24 mouse cellular contexts compared by ENCODE assay signal in the genomic region with DNA sequence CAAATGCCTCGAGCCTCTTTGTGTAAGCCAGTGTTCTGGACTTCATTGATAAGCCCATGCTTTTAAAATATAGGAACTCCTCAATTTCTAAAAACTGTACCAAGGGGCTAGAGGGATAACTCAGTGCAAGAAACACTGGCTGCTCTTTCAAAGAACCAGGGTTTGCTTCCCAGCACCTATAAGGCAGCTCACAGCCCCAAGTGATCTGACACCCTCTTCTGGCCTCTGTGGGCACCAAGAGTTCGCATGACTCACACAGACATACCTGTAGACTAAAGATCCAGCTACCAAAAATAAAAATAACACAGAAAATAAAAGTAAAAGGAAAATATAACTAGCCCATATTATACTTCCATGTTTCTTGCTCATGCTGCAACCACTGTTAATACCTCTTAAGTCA. TPM values are rescaled to one million over a fixed set of nuclear protein-coding genes. Genes with fewer than 3 reads are reported as not detected.
DNase-seq lines count a peak whose midpoint lies in the region; ATAC-seq and TF ChIP-seq lines count a peak whose summit lies in the region.
"Had no signal": no experiment of that assay in that cellular context is flagged by ENCODE, and none has a peak within 500 bp of the region (broad histone marks: within the 10 kb centered on the region; RNA-seq: fewer than 3 reads in every experiment).

No protein-coding gene starts in this region.

- no peak overlapping the region for H3K27ac ChIP-seq in intestine, embryonic 14.5 days (ENCODE audit: low read depth)
- H3K27ac ChIP-seq in intestine, postnatal 0 days (ENCODE audit: low read depth, low read length): no peak overlapping the region
- H3K27ac ChIP-seq in heart, embryonic 11.5 days (ENCODE audit: low read depth, low read length): no peak overlapping the region
- H3K27ac ChIP-seq: embryonic facial prominence, embryonic 12.5 days; embryonic facial prominence, embryonic 15.5 days; heart, embryonic 13.5 days; hindbrain, embryonic 14.5 days had no signal

- H3K36me3 ChIP-seq in intestine, embryonic 14.5 days (ENCODE audit: control insufficient read depth, insufficient read depth, low read length): no peaks in the 10 kb centered on the region
- no peaks in the 10 kb centered on the region for H3K36me3 ChIP-seq in intestine, postnatal 0 days (ENCODE audit: control insufficient read depth, insufficient read depth)
- no peaks in the 10 kb centered on the region for H3K36me3 ChIP-seq in heart, embryonic 11.5 days (ENCODE audit: control insufficient read depth, insufficient read depth, low read length)
- H3K36me3 ChIP-seq: embryonic facial prominence, embryonic 12.5 days; embryonic facial prominence, embryonic 15.5 days; heart, embryonic 13.5 days had no signal

- no peaks in the 10 kb centered on the region for H3K27me3 ChIP-seq in intestine, embryonic 14.5 days (replicated peaks; ENCODE audit: control insufficient read depth, insufficient read depth, low read length)
- no peaks in the 10 kb centered on the region for H3K27me3 ChIP-seq in intestine, postnatal 0 days (replicated peaks; ENCODE audit: control insufficient read depth, insufficient read depth, low read length)
- H3K27me3 ChIP-seq in heart, embryonic 11.5 days (ENCODE audit: control insufficient read depth, insufficient read depth, low read length): no peaks in the 10 kb centered on the region
- H3K27me3 ChIP-seq: embryonic facial prominence, embryonic 12.5 days; embryonic facial prominence, embryonic 15.5 days; heart, embryonic 13.5 days had no signal

- no peak overlapping the region for H3K9ac ChIP-seq in intestine, embryonic 14.5 days (ENCODE audit: low read length)
- no peak overlapping the region for H3K9ac ChIP-seq in intestine, postnatal 0 days (ENCODE audit: low read depth, low read length)
- H3K9ac ChIP-seq in heart, embryonic 11.5 days (ENCODE audit: low read depth, low read length): no peak overlapping the region
- H3K9ac ChIP-seq: embryonic facial prominence, embryonic 12.5 days; embryonic facial prominence, embryonic 15.5 days; forebrain, postnatal 0 days; heart, embryonic 13.5 days; hindbrain, embryonic 14.5 days had no signal

- TF ChIP-seq CTCF in intestine, postnatal 0 days (IDR thresholded peaks at IDR 0.05; ENCODE audit: low read depth): no peak

- WGBS in intestine, embryonic 14.5 days: 80% methylated on average over 2 of the region's 2 CpGs
- 76% methylated on average over 2 of the region's 2 CpGs for WGBS in intestine, postnatal 0 days
- 77% methylated on average over 2 of the region's 2 CpGs for WGBS in heart, embryonic 11.5 days (ENCODE audit: insufficient replicate concordance)

- no peaks in the 10 kb centered on the region for H3K4me1 ChIP-seq in intestine, embryonic 14.5 days (replicated peaks; ENCODE audit: control insufficient read depth, insufficient read depth, low read length)
- no peaks in the 10 kb centered on the region for H3K4me1 ChIP-seq in intestine, postnatal 0 days (replicated peaks; ENCODE audit: control insufficient read depth, insufficient read depth, low read length)
- no peaks in the 10 kb centered on the region for H3K4me1 ChIP-seq in heart, embryonic 11.5 days (ENCODE audit: control insufficient read depth, insufficient read depth, low read length)
- H3K4me1 ChIP-seq: embryonic facial prominence, embryonic 15.5 days; heart, embryonic 13.5 days had no signal

- H3K4me3 ChIP-seq in intestine, embryonic 14.5 days (ENCODE audit: low read depth, low read length): no peak overlapping the region
- H3K4me3 ChIP-seq in intestine, postnatal 0 days (ENCODE audit: low read depth, low read length): no peak overlapping the region
- H3K4me3 ChIP-seq in heart, embryonic 11.5 days (ENCODE audit: low read depth, low read length): no peak overlapping the region
- H3K4me3 ChIP-seq: embryonic facial prominence, embryonic 12.5 days; embryonic facial prominence, embryonic 15.5 days; heart, embryonic 13.5 days had no signal

- no peak overlapping the region for H3K4me2 ChIP-seq in intestine, embryonic 14.5 days (ENCODE audit: low read length)
- no peak overlapping the region for H3K4me2 ChIP-seq in intestine, postnatal 0 days (replicated peaks; ENCODE audit: low read depth)
- no peak overlapping the region for H3K4me2 ChIP-seq in heart, embryonic 11.5 days
- H3K4me2 ChIP-seq: embryonic facial prominence, embryonic 12.5 days; embryonic facial prominence, embryonic 15.5 days; heart, embryonic 13.5 days; hindbrain, embryonic 14.5 days had no signal

- H3K9me3 ChIP-seq in intestine, embryonic 14.5 days (ENCODE audit: control insufficient read depth, low read length): no peaks in the 10 kb centered on the region
- no peaks in the 10 kb centered on the region for H3K9me3 ChIP-seq in intestine, postnatal 0 days (ENCODE audit: control insufficient read depth)
- H3K9me3 ChIP-seq in heart, embryonic 11.5 days (replicated peaks; ENCODE audit: control insufficient read depth, low read length): no peaks in the 10 kb centered on the region
- H3K9me3 ChIP-seq: embryonic facial prominence, embryonic 12.5 days; embryonic facial prominence, embryonic 15.5 days; heart, embryonic 13.5 days had no signal

- peak; percentile 9 for DNase-seq in intestine, embryonic 14.5 days (ENCODE audit: low spot score)
- DNase-seq in induced T-regulatory cell, adult 2 months (ENCODE audit: low read depth): peak; percentile 39
- peak; percentile 65 for DNase-seq in thymus, postnatal 14 days
- DNase-seq in thymus, postnatal 4 days: peak; percentile 52
- DNase-seq in adipocyte (ENCODE audit: low spot score): no peak
- DNase-seq: adrenal gland, postnatal 10 days; adrenal gland, postnatal 36 days; cerebellum, adult 18-20 months; cerebellum, adult 9-10 months; forebrain, postnatal 0 days; gastrocnemius, postnatal 25 days; heart, adult 18-20 months; heart, postnatal 14 days; heart, postnatal 4 days had no signal

- no peak for ATAC-seq in intestine, embryonic 14.5 days (replicated peaks; ENCODE audit: low FRiP score, low TSS enrichment, low read depth)
- ATAC-seq in intestine, postnatal 0 days: no peak
- no peak for ATAC-seq in heart, embryonic 11.5 days (replicated peaks; ENCODE audit: insufficient number of reproducible peaks, low FRiP score, low TSS enrichment)
- ATAC-seq: activated CD4-positive, CD25-positive, alpha-beta regulatory T cell, adult 4 months had no signal

RNA-seq across cellular contexts. Expression of gene Tctex1d1, which starts 9.3 kb away (rescaled TPM):
- 0.47 and 0.67 TPM in 2 replicates for polyA plus RNA-seq in intestine, embryonic 14.5 days (2014; fragmentation: Nextera tagmentation; extraction: Ambion mirVana)
- polyA plus RNA-seq in intestine, postnatal 0 days (2015; fragmentation: Nextera tagmentation; extraction: Ambion mirVana): 0.47 and 0.89 TPM in 2 replicates
- polyA plus RNA-seq in heart, embryonic 11.5 days (2014; fragmentation: Nextera tagmentation; extraction: Ambion mirVana): not detected in 2 replicates

RNA-seq across cellular contexts. Expression of gene Insl5, which starts 38.9 kb away (rescaled TPM):
- not detected in 2 replicates for polyA plus RNA-seq in intestine, embryonic 14.5 days (2014; fragmentation: Nextera tagmentation; extraction: Ambion mirVana)
- 14.0 and 18.0 TPM in 2 replicates for polyA plus RNA-seq in intestine, postnatal 0 days (2015; fragmentation: Nextera tagmentation; extraction: Ambion mirVana)
- 0.40 TPM in 1 of 2 replicates, not detected in the other for polyA plus RNA-seq in heart, embryonic 11.5 days (2014; fragmentation: Nextera tagmentation; extraction: Ambion mirVana)
- polyA plus RNA-seq: activated CD4-positive, CD25-positive, alpha-beta regulatory T cell, adult 4 months; embryonic facial prominence, embryonic 15.5 days; forebrain, embryonic 11.5 days; forebrain, embryonic 14.5 days; forebrain, postnatal 0 days; gonadal fat pad, adult 2 months had no signal

Comparison
In these comparisons a context has a peak if more than half of its experiments do, and no peak if none do; other contexts are left out.
1. RNA of gene Insl5, which starts 38.9 kb away (polyA plus RNA-seq): 14.0 to 18.0 TPM in intestine, postnatal 0 days; 0.40 TPM in heart, embryonic 11.5 days and not detected in intestine, embryonic 14.5 days; every median in the first group is over 10 times any median in the second.